Mouse (Mus musculus): Measurements from ENCODE around the gene Enpp1.

Gene Enpp1

DNA sequence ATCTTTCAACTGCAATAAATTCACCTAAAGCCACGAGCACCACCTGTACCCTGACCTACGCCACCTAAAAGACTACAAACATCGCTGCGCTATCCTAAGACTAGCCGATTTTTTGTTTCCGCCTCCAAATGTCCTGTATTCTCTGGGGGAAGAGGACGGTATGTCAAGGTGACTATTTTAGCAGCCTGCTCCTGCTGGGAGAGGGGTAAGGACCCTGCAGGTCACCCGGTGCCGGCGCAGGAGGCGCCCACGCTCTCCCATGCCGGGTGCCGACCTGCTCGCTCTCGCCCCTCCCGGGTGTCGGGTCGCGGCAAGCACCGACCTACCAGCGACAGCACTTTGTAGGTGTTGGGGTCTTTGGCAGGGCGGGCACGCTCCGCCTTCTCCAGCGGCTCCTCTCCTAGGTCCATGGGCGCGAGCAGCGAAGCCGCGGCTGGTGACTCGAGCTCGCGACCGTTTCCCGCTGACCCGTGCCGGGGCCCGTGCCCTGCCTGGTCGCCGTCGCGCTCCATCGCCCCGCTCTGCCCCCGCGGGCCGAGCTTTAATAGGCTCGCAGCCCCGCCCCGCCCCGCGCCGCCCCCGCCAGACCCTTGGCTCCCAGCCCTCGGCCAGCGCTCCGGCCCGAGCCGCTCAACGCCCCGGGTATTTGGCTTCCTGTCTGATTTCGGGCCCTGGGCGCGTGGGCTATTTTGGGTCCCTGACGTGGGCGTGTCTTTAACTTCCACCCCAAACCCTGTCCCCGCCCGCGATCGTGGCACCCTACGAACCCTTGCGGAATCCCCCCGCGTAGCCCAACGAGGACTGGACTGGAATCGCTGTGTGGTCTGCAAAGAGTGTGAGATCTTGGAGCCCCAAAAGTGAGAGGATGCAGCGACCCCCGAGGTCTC lies at the start of gene Enpp1:
TSS of gene Enpp1 (minus strand) at position 680 of the 887 bp plus-strand sequence.
- DNase-seq = peak; percentile 76

DNA sequence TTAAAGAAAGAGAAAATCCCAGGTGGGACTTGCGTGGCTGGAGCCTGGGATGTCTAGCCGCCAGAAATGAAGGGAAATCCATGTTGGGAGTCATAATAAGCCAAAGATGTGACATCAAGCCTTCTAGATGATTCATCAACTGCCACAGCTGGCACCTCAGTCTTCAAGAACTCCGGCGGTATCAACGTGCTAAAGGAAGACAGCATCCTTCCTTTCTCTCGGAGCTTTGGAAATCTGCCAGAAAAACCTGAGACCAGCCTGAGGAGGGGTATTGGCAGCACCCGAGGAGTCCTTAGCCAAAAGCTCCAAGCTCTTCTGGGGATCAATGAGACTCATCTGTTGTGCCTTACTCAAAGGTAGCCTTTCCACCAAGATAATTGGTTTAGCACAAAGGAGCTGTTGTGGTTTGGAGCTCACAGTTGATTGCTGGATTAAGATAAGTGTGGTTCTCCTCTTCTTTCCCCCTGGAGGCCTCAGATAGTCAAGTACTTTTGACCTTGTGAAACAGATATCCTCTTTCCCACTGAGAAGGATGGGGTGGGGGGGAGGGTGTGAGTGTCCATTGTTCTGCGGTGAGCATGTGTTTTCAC lies 46.5 kb upstream of the Enpp1 start:
- no peak for DNase-seq

DNA sequence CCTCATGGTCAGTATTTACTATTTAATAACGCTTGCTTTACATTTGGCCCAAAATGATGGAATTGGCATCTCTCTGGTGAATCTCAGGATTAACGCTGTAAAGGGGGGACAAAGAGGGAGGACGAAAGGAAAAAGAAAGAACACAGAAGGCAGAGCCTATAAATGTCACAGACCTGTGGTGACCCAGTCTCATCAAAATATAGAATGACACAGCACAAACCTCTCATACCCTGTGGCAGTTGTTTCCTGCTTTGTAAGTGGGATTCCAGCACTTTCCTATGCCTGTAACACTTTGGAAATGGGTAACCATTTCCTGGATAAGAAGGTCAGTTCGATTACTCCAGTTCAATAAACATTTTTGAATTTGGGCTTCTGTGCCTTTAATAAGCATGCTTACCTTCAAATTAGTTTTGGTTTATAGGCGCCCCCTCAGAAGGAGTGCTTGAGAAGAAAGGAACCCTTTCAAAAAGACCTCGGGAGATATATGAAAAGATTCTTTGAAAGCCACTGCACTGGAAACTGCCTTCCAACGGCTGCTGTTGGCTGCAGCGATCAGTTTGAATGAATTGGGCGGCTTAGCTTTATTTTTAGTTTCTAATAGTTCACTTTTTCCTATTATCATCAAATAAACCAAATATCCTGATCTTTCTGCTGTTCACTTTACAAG lies 43.0 kb upstream of the Enpp1 start:
- no peak for DNase-seq

DNA sequence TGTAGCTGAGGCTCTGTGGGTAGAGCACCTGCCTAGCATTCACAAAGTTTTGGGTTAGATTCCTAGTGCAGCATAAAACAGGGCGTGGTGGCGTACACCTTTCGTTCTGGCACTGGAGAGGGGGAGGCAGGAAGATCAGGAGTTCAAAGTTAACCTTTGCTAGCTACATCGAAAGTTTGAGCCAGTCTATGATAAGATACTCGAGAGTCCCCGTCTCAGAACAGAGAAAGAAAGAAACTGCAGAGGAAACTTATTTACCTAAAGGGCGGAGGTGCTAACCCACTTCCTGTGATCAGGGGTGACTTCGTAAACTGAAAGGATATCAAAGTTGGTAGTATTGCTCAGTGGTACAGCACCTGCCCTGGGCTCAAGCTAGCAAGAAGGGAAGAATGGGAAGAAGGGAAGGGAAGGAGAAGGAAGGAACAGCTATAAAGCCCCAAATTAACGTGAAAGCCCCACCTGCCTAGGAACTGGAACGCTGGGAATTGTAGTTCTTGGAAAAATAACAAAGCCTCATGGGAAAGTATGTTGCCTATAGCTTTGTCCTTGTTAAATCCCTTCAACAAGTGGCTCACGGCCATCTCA lies 42.4 kb upstream of the Enpp1 start:
- DNase-seq = no peak

DNA sequence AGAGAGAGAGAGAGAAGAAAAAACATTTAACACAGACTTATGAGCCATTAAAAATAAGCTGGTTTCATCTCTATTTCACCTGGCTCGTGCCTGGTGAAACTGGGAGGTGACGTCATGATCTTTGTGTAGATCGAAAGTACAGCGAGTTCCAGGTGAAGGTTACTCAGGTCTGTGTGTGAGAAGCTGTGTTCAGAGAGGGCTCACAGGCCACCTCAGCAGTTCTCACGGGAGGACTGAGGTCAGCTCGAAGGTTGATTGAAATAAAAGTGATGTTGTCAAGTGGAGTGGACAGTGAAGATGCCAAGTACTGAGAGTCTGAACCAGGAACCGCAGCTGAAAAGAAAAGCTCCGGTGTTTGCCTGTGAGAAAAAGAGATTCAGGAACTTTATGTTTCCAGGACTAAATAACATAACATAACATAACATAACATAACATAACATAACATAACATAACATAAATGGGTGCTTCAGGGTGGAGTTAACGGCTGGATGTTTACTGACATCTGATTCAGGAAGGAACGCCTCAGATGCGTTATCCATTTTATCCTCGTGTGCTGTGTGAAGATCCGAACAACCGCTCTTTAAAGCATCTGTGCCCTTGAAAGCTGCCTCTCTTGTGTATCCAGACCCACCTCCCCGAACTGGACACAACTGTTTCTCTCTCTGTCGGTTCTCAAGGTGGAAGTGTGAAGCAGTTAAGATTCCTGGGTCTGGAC lies 41.7 kb upstream of the Enpp1 start:
- no peak for DNase-seq

DNA sequence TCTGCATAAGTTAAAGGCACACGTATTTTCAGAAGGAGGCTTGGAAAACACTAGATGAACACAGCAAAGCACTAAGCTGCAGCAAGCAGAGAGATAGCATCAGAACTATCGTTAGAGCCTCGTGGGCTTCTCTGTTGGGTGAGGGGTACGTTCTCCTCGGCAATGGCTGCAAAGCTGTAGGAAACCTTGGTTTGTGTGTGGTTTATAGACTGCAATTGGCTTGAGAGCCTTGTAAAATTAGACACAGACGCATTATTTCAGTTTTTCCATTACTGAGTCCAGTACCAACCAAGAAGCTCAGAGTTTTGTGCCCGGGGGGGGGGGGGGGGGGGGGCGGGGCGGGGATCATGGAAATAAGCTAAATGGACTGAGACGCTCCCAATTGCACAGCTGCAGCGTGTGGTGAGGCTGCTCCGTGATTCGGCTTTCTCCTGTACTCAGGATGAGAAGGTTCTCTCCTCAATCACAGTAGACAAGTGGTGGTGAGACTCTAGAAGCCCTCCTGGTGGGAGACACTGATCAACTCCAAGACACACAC lies 31.1 kb upstream of the Enpp1 start:
- DNase-seq = no peak

DNA sequence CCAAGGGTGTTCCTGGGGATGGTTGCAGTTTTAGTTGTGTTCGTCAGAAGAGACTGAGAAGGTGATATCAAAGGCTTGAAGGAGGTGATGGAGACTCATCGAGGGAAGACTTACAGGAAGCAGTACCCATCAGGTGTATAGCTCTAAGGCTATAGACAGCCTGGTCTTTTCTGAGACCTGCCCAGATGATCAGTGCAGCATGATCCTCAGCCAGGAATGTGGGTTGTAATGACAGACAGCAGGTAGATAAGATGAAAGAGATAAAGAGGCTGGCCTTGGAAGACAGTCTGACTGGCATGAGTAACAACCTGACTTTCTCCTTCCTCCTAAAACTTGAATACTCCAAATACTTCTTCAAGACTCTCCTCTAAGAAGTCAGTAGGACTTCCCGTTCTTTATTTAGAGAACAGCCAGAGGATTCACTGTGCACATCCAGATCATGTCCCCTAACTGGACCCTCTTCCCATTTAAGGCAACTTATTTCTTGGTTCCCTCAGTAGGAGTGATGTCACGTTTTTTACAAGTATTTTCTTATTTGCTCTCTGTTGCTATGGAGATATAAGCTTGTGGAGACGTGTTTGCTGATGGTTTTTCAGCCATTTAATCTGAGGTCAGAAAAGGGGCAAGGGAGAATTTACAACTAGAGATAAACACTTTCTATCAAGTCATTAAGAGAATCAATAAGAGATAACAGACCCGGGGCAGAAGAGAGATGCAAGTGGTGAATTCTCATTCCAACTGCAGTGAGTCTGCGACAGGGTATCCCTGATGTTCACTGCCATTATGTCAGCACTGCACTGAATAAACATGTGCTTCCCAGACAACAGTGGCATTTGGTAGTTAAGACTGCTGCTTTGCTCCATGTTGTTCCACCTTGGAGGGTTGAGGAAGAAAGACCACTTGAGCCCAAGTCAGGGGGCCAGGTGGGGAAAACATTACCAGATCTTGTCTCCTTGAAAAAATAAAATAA lies 29.6 kb upstream of the Enpp1 start:
- DNase-seq = no peak

DNA sequence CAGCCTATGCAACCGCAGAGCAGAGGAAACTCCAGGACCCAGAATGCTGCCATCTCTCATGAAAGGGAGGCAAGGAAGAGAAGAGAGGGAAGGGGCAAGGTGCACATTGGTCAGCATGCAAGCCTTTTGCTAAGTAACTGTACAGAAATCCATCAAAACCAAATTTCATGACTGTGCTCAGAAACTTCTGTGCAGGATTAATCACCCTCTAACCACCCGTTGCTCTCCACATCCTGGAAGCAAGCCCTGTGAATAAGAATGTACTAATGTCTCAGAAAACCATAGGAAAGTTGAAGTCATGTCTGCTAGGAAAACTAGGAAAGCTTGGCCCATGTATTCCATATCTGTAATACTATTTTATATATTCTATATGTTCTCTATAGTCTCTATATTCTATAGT lies 27.2 kb upstream of the Enpp1 start:
- DNase-seq = no peak

DNA sequence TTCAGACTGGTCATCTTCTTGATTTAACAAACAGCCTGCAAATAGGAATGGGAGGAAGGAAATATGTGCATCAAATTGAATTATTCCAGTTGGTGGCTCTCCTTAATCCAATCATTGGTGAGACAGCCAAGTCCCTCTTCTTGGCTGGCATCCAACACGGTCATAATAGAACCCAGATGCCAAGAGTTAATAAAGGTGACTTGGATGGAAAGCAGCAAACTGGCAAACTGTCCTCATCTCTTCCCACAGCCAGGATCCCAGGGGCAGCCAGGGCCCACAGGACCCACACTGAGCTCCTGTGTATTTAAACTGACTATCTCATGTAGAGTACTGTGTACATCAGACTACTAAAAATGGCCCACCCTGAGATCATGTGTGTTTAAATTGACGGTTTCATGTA lies 26.5 kb upstream of the Enpp1 start:
- DNase-seq = no peak

DNA sequence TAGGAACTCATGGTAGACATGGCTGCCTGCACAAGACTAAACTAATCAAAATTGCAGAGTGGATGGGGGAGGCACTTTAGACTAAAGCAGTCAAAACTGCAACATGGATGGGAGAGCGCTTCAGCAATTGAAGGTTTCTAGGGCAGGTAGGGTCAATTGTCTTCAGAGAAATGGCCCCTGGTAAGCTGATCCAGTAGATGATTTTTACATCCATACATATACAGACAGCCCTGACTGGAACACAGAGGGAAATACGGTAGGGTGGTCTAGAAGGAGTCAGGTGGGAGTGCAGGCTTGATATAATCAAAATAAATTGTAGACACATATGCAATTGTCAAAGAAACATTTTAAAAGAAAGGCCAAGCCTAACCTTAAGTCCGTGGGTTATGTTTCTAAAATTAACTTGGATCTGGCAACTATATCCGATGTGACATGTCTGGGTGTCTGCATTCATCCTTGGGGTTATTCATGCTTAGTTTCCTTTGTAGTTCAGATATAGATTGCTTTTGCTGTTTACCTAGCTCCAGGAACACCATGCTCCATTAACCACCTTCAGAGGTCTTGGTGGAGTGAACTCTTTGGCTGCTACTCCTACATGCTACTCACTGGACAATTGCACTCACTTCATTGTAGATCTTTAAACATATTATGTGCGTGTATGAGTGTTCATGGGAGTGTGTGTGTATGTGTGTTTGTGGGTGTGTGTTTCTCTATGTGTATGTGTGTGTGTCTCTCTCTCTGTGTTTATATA lies 23.2 kb upstream of the Enpp1 start:
- no peak for DNase-seq

DNA sequence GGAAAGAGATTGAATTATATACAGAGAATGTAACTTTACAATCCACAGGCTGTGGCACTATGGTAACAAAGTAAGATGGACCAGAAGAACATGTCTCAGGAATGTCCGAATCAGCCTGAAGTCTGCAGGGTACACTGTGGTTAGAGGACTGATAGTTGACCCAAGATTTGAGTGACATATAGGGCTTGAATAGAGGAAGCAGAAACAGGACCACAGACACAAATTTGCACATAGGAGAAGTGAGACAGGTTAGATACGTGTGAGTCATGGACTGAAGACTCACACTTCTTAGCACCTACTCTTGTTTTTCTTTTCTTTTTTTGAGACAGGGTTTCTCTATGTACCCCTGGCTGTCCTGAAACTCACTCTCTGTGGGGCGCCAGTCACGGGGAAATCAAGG lies 15.5 kb upstream of the Enpp1 start:
- DNase-seq = no peak

DNA sequence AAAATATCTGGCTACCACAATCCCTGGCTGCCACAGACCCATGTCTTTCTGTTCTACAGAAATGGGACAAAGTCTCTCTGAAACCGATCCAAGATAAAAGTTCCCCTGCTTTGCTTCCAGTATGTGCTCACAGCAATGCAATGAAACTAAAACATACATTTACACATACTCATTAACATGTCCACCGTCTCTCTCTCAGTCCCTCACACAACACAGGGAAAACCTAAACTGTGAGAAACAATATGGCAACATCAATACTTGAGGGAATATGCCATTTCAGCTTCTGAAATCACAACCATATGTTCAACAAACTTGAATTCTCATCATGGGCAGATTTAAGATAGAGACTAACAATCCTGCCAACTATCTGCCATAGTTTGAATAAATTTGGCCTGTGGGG lies 13.2 kb upstream of the Enpp1 start:
- DNase-seq = no peak

DNA sequence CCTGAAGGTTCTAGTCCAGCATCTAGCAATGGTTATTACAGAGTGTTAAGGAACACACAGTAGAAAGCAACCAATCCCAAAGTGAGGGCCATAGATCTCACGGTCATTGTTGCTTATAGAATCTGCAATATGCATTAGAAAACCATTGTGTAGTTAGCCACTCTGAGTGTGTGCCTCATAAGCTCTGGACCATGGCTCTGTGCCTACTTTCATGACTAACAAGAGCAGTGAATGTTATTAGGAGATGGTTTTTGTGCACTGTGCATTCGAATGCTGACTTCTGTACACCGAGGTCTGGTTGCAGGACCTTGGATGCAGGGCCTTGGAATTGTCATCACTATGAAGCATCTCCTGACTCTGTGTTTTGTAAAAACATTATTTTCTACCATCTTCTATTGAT lies 9.9 kb upstream of the Enpp1 start:
- DNase-seq = no peak

DNA sequence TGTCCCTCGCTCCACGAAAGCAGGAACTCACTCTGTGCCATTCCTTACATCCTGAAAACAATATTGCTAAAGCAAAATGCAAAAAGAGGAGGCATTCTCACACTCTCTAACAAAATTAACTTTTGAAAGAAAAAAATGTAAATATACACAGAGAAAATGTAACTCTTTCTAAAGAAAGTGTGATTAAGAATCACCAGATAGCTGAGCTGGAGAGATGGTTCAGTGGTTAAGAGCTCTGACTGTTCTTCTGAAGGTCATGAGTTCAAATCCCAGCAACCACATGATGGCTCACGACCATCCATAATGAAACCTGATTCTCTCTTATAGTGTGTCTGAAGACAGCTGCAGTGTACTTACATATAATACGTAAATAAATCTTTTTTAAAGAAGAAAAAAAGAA lies 7.4 kb upstream of the Enpp1 start:
- DNase-seq = no peak

DNA sequence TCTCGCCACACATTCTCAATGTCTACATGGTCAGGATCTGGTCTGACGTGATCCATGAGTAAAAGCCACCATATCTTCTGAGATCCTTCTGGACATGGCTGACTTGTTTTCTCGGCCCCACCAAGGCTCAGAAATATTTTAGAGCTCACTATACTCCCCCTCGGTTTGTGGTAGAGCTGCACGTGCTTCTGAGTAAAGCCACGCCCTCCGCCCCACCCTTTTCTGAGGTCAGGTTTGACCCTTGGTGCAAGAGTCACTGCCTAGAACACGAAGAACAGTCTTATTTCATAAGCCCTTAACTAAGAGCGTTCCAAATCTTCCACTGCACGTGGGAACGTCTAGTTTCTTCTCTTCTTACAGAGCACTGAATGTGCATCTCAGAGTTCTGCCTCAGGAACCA lies 6.8 kb upstream of the Enpp1 start:
- no peak for DNase-seq

DNA sequence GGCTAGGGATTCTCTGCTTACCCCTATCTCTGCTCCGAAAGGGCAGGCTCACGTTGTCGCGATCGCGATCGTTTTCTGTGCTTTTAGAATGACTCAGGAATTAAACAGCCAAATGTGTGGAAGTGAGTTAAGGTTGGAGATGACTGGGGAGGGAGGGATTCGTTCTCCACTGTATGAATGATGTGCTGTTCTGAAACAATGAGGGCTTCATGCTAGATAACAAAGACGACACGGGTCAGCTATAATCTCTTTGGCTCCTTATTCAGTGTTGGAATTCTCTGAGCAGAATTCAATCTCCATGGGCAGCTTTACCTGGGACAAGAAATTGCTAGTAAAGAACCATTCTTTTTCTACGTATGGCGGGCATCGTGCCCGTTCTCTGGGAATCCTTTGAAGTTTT lies 6.1 kb upstream of the Enpp1 start:
- DNase-seq = no peak

DNA sequence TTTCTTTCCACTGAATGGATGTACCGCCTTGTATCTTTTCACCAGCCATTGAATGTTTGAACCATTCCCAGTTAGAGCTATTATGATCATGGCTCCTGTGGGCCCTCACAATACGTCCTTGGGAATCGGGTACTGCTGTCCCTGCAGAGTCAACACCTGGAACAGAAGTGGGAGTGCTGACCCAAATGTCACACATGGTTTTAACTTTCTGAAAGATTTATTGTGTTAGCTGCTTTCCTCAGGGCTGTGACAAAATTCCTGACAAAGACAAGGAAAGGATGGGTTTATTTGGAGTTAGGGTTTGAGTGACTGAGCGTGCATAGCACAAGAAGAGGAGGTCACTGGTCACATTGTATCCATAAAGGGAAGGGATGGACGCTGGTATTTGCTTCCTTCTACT lies 4.3 kb upstream of the Enpp1 start:
- no peak for DNase-seq

DNA sequence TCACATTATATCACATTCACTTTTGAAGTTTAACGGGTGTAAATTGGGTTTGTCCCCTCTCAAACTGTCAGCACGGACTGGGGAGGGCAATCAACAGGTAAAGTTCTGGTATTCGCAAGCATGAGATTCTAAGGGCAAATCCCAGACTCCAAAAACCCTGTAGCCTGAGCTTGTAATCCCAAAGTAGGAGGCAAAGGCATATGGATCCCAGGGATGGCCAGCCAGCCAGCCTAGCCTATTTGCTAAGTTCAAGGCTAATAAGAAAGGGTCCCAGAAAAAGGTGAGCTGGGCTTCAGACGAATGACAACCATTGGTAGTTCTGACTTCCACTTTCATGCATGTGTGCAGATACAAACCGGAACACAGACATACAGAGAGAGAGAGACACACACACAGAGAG lies 942 bp upstream of the Enpp1 start:
- no peak for DNase-seq

DNA sequence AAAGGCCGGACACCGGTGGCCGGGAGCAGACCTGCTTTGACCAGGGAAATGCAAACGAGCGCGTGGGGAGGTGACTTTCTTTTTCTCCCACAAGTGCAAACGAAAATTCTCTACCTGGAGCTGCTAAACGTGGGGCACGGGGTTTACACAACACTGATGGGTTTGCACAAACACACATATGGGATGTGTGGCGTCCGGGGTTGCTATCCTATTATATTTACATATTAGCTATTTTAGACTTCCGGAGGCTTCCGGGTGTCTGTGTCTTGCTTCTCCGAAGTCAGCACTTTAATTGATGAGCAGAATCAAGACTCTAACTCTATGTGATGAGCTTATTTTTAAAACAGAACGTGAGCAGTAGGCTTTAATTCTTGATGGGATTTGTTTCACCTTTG lies 405 bp upstream of the Enpp1 start:
- DNase-seq = no peak

DNA sequence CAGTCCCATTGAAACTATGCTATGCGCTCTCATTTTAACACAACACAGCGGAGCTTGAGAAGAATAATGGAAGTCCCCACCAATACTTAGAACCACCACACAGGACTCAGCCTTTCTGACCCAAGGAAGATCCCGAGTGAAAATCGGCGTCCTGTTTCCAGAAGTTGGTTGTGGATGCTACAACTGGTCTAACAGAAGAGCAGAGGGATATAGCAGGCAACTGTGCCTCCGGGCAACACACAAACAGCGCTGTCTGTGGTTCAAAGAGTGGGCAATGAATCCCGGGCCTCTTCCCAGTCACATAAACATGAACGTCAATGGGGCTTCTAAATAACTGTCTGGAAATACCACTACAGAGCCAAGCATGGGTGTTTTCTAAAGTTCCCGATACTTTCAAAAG lies 888 bp downstream of the Enpp1 start:
- peak; percentile 40 for DNase-seq

DNA sequence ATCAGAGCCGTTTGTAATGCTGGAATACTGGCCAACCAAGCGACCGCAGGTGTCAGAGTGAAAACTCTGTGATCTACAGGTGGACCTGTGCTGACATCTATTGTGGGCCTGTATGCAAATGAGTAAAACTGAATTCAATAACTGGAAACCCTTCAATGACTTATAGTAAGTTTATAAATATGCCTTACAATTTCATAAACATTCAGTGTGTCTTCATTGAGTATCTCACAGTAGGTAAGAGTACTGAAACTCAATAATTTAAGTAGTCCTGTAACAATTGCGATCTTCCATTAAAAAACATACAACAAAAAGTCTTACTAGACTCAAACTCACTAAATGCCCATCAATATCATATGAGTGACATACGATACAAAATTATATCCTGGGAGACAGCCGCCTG lies 1.6 kb downstream of the Enpp1 start:
- no peak for DNase-seq
